Mouse (Mus musculus) CH12.LX (cell line): ENCODE measurements at regions not wholly inside any gene's neighbourhood (a gene's known extent, or its start where the extent isn't known, plus 50 kb on each side); places are given as distances from the start of the nearest gene placed in this dataset.

Experiments
- CHD2 ChIP-seq: IDR thresholded peaks from 2 replicates; pipeline ENCODE4 v1.6.1; 2011; ENCODE audit warnings: low read length, improper control_type of control experiment
- MEF2A ChIP-seq: IDR thresholded peaks from 2 replicates; pipeline ENCODE4 v1.6.1; 2014; ENCODE audit warnings: low read depth, mild to moderate bottlenecking, inconsistent platforms, low read length, improper control_type of control experiment, borderline replicate concordance
- POLR2A ChIP-seq: IDR thresholded peaks from 2 replicates; pipeline ENCODE4 v1.6.1; 2011; ENCODE audit warnings: low read depth, mild to moderate bottlenecking, improper control_type of control experiment, low read length
- USF2 ChIP-seq: conservative IDR thresholded peaks from 2 replicates; pipeline ENCODE4 v1.6.1; 2011; ENCODE audit warnings: low read depth, low read length, improper control_type of control experiment

DNA sequence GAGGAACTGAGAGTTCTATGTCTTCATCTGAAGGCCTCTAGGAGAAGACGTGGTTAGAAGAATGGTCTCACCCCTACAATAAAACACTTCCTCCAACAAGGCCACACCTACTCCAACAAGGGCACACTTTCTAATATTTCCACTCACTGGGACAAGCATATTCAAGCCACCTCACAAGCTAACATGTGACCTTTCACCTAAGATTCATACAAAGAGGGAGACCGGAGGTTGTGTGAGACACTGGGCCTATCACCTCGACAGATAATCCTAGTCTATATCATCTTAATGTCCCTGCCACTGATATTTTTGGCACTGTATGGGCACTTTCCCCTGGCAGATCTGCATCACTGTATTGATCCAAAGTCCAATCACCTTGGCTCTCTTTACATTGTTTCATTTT lies 122.6 kb downstream of the Usp46 start:
- TF ChIP-seq POLR2A (no peak), MEF2A (no peak), CHD2 (no peak), USF2 (no peak)
